Mouse (Mus musculus): ENCODE results near the gene Actr3b.
"Not testable (repeated sequence)": the region's sequence is repeated elsewhere in the genome, so short reads cannot be mapped to it uniquely, and the experiment has no call there.

Actr3b gene

DNA sequence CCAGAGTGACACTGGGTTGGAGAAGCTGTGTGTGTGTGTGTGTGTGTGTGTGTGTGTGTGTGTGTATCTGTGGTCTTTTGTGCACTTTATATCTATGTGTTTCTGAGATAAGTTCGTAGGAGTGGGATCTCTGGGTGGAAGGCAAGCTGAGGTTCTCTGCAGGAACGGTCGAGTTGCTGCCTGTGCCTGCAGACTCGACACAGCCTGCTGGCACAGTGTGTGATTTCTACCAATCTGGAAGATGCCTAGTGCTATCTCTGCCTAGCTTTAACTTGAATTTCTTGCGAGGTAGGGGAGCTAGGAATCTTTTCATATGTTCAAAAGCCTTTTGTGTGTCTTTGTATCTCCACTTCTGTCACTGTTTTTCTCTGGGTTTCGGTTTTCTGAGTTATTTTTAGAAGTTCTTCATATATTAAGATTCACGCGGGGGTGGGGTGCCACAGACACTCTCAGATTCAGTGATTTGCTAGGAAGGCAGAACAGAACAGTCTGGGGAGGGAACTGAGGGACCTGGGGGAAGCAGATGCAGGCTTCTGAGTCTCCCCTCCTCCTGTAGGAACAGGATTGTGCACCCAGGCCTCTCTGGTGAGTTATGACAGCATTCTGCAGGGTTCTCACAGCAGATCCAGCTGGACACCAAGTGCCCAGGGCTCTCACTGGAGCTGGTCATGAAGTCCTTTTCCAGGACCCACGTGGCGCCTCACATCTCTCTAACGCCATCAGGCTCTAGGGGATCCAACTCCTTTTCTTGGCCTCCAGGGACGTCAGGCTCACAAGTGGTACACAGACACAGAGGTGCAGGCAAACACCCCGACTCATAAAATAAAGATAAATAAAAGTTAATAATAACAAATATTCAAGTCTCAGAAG lies 14.4 kb downstream of the Actr3b start:
- no peak for DNase-seq (ENCODE audit: low read depth, low spot score)

DNA sequence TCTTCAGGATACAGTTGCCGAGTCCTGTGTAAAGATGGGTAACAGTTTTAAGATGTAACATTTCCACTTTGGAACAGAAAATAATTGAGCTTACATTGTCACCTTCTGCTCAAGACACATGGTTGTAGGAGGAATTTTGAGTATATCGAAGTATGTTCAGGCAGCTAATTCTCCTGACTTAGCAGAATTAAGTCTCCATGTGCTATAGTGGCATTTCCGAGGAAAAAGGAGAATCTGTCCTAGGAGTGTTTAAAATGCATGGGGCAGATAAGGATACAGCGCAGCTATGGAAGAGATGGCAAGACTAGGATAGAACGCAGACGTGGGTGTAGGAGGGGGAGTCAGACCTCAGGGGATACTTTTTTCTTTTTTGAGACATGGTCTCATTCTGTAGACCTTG lies 31.8 kb downstream of the Actr3b start:
- DNase-seq (ENCODE audit: low read depth, low spot score): no peak

DNA sequence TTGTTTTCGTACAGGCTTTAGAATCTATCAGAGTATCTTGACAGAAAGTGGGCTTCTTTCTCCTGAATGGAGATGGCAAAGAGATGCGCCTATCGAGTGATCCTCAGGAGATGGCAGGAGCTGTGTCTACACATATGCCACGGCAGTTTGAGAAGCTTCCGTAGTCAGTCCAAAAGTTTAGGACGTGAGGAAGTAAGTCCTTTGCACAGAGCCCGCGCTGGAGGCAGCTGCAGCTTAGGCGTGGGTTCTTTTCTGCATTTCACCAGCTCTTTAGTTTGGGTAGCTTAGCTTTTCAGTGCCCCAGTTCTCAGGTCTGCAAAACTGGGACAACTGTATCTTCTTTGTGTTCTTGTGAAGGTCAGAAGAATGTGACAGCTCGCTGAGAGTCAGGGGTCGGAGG lies 38.0 kb downstream of the Actr3b start:
- no peak for DNase-seq (ENCODE audit: low read depth, low spot score)

DNA sequence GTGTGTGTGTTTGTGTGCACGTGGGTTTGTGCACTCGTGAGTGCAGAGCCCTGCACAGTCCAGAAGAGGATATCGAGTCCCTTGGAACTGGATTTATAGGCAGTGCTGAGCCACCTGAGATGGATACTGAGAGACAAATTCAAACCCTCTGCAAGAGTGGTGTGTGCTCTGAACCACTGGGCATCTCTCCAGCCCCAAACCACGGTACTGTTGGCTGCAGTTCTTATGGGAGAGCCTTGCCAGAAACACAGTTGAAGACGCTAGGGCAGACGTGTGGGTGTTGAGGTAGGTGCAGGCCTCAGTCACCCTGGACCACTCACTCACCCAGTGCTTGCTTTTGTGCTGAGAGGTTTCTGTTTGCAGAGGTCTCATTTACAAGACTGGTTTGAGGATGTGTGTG lies 41.1 kb downstream of the Actr3b start:
- no peak for DNase-seq (ENCODE audit: low read depth, low spot score)

DNA sequence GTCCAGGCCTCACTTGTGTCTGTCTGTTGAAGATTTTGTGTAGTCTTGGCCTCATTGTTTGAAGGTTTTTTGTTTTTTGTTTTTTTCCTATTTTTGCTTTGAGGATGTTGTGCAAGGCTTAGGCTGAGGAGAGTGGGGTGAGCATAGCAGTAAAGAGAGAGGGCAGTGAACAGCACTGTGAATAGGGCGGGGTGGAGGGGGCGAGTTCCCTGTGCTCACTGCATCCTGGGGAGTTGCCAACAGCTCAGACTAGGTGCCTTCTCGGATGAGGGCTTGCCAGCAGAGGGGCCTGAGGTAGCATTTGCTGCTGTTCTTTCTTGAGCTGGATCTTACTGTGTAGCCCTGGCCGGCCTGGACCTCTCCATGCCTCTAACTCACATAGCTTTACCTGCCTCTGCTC lies 41.9 kb downstream of the Actr3b start:
- no peak for DNase-seq (ENCODE audit: low read depth, low spot score)

DNA sequence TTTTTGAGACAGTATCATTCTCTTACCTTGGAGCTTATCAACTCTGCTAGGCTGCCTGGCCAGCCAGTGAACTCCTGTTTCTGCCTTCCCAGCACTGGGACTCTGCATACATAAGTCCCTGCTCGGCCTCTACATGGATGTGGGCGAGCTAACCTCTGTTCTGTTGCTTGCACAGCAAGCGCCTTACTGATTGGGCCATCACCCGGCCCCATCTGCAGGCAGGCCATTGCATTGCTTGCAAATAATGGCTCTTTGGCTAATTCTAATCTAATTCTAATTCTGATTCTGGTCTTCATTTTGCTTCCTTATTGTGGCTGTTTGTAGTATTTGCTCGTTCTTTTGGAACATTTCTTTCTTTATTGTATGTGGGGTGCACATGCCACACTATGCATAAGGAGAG lies 44.8 kb downstream of the Actr3b start:
- DNase-seq (ENCODE audit: low read depth, low spot score): no peak

DNA sequence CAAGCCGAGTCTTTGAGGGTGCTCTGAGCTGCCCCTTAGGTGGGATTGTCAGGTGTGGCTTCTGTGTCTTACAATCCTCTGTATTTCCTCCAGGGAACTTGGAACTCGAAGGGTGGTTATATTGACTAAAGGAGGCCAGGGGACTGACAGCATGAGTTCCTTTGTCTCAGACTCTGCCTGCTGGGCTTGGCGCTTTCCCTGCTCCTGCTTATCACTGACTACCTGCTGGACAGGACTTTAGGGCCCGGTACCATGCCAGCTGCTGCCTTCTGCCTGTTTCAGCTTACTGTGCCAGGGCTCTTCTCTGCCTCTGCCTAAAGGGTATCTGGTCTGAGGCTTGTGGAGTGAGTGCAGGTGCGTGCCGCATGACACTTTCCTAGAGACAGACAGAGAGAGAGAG lies 53.1 kb downstream of the Actr3b start:
- no peak for DNase-seq (ENCODE audit: low read depth, low spot score)

DNA sequence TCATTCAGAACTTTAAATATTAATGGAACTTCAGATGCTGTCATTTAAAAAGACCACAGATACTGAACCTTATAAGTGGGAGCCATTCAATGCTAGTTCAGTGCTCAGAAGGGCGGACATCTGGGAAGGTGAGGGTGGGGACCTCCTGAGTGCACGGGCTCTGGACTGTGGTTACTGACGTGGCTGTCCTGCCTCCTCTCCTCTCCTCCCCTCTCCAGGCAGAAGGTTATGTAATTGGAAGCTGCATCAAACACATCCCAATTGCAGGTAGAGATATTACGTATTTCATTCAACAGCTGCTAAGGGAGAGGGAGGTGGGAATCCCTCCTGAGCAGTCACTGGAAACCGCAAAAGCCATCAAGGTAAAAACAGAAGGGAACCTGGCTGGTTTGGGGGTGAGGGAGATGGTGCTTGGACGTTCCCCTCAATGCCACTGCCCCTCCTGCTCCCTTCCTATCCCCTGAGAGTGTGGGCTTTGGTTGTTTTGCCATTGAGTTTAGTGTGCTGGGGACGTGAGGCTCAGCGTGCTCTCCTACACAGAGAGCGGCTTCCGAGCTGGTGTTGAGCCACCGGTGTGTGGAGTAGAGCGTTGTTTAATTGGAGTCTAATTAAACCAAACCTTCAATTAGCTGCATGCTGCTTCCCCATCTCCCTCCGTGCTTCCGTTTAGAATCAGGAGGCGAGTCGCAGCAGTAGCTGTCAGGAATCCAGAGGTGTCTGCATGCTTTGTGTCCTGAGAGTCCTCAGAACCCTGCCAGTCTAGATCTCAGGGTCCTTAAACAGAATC lies 69.7 kb downstream of the Actr3b start:
- no peak for DNase-seq (ENCODE audit: low read depth, low spot score)

DNA sequence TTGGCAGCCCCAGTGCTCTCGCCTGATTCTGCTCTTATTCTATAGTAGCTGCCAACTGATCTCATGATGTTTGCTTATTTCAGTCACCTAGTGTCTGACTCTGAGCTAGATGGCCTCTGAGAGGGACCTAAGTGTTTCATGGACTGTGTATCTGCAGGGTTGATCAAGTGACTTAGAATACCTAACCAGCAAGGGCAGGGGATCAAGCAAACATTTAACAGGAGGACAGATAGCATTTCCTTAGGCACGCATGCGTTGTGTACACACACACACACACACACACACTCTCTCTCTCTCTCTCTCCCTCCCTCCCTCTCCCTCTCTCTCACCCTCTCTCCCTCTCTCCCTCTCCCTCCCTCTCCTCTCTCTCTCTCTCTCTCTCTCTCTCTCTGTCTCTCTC lies 71.0 kb downstream of the Actr3b start:
- no peak for DNase-seq (ENCODE audit: low read depth, low spot score)

DNA sequence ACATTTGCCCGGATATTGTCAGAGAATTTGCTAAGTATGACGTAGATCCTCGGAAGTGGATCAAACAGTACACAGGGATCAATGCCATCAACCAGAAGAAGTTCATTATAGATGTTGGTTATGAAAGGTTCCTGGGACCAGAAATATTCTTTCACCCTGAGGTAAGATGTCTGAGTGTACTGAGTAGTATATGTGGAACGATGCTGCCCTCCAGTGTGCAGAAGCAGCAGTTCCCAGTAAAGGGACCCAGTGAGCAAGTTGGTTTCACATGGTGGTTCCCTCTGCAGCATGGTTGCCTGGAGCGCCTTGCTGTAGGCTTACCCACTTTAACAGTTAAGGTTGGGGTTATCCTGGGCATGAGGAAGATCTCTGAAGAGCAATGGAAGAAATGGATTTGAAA lies 71.8 kb downstream of the Actr3b start:
- DNase-seq (ENCODE audit: low read depth, low spot score): peak; percentile 29

DNA sequence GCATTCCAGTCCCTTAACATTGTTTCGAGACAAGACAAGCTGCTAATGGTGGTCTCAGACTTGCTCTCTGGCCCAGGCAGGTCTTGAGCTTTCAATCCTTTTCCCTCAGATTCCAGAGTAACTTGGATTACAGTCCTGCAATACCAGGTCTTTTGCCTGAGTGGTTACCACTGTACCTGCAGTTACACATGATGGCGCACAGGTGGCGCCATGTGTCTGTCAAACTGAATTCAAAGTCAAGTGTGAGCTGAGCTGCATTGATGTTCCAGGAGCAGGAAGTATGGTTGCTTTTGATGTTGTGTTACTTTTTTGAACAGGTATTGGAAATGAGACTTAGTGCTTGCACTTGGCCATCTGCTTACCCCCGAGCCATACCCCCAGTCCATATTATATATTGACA lies 79.6 kb downstream of the Actr3b start:
- peak; percentile 26 for DNase-seq (ENCODE audit: low read depth, low spot score)

DNA sequence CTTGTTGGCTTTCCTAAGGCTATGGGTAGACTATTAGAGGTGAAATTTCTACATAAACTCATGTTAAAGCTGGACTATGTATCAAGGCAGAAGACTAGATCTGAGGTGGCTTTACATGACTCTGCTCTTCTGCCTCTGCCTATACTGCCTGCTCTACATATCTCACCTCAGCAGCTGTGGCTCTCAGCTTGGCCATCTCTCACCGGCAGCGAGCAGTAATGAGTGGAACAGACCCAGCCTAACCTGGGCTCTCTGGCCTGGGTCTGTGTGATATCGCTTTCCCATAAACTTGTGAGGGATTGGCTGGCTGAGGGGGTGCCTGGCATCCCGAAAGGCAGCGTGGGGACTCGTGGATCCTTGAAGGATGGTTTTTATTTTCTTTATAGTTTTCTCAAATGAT lies 86.8 kb downstream of the Actr3b start:
- DNase-seq (ENCODE audit: low read depth, low spot score): no peak

DNA sequence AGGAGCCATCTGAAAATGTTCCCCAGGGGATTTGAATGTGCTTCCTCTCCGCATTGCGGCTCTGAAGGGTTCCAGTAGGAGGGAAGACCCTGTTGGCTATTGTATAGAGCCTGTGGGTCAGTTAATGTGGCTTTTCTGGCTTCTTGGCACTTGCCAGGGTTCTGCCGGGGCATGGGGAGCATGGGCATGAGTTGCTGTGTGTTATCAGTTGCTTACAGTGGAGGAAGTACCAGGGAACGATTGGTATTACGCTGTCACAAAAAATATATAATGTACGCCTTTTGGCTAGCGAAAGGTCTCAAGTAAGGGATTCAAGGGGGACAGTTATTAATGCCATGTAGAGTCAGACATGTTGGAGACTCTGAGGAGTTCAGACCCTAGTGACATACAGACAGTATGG lies 87.4 kb downstream of the Actr3b start:
- no peak for DNase-seq (ENCODE audit: low read depth, low spot score)

DNA sequence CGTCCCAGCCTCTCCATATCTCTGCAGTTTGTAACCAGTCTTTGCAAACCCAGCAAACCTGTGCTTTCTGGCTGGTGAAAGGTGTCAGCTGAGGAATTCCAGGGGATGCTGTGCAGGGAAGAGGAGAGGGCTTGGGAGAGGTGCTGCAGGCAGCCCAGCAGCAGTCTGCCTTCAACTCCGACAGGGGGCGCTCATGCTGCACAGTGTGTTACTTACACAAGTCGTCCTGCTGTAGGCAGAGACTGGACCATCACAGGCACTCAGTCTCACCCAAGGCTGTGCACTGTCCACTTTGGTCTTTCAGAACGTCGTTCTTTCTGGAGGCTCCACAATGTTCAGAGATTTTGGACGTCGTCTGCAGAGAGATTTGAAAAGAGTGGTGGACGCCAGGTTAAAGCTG lies 88.3 kb downstream of the Actr3b start:
- no peak for DNase-seq (ENCODE audit: low read depth, low spot score)

DNA sequence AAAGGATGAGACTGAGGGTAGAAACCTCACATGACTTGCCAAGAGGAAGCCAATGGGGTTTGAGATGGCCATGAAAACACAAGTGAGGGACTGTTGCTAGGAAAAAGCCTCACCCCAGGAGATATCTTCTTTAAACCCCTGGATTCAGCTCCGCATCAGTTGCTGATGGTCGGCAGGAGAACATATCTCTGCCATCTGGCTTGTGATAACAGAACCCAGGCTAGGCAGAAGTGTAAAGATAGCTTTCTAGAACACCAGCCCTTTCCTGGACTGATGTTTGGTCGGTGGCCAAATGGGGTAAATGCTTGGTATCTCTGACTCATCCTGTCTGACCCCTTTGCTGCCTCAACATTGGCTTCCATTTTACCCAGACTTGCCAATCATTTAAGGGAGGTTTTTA lies 106.4 kb downstream of the Actr3b start:
- DNase-seq (ENCODE audit: low read depth, low spot score): no peak

DNA sequence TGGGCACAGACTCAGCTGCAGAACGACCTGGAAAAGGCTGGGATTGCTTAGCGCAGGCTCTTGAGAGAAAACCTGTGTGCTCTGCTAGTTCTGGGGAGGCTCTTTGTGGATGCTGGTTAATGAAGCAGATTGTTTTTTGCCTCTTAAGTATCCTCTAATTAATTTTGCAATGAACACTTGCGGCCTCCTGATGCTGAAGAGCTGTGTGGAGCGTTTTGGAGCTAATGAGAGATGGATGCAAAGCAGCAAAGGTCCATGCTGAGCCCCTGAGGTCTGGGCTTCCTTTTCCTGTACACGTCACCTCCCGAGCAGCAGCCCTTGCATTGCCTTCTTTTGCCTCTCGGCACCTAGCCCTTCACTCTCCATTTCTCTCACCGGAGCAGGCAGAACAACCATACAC lies 110.1 kb downstream of the Actr3b start:
- DNase-seq (ENCODE audit: low read depth, low spot score): no peak

DNA sequence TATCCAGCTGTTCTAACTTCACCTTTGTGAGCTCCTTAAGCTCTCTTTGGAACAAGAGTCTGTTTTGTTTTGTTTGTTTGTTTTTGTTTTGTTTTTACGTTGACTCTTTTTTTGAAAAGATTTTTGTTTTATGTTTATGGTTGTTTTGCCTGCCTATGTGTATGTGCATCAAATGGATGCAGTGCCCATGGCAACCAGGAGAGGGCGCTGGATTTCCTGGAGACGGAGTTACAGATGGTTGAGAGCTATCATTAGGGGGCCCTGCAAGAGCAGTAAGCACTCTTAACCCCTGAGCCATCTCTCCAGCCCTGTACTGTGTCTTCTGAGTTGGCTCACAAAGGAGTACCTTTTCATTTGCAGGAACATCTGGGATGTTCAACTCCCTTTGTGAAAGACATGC lies 110.8 kb downstream of the Actr3b start:
- no peak for DNase-seq (ENCODE audit: low read depth, low spot score)

DNA sequence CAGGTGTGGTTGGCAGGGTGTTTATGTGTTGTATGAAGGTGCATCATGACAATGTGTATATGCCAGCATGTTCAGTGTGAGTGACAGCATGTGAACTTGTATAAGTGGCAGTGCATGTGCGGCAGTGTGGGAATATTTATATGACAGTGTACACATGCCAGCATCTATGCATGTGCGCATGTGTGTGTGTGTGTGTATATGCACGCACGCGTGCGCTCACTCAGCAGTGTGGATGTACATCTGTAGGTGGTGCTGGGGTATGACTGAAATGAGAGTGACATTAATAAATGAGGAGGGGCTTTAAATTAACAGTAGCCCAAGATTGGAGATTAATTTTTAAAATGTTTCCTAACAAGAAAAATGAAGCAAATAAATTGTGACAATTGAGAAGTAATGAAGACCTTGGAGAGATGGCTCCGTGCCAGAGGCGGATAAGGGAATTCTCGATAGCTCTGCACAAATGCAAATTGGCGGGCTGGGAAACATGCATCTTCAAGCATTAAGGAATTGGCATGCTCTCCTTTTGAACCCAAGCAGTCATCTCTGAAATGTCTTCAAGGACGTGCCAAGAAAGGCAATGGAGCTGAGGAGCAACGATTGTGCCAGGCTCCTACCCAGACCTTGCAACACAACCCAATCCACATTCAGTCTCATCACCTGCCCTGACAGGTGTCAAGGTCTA lies 111.7 kb downstream of the Actr3b start:
- DNase-seq (ENCODE audit: low read depth, low spot score): no peak

DNA sequence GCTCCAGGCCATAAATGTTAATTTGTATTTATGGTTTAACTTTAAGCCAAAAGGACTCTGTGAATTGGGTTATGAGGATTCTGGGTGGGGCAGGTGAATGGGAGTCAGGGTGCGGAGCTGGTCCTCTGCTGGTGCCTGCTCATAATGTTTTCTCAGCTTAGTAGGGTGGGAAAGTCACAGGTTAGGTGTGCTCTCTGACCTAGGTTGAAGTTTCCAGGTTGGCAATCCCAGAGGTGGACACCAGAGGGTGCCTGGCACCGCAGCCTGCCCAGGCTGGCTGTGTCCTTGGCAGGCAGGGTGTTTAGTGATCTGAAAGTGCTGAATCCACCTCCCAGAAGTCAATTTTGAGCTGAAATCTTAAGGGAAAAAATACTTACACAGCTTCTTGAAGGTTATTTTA lies 113.2 kb downstream of the Actr3b start:
- no peak for DNase-seq (ENCODE audit: low read depth, low spot score)

DNA sequence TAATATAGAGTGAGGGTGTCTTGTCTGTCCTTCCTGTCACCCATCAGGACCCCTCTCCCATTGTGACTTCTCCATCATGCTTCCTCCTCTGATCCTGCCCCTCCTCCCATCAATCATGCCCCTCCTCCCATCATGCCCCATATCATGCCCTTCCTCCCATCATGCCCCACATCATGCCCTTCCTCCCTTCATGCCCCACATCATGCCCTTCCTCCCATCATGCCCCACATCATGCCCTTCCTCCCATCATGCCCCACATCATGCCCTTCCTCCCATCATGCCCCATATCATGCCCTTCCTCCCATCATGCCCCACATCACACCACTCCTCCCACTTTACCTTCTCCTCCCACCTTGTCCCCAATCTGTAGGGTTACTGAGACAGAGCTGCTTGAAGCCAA lies 116.1 kb downstream of the Actr3b start:
- DNase-seq (ENCODE audit: low read depth, low spot score): not testable (repeated sequence)

DNA sequence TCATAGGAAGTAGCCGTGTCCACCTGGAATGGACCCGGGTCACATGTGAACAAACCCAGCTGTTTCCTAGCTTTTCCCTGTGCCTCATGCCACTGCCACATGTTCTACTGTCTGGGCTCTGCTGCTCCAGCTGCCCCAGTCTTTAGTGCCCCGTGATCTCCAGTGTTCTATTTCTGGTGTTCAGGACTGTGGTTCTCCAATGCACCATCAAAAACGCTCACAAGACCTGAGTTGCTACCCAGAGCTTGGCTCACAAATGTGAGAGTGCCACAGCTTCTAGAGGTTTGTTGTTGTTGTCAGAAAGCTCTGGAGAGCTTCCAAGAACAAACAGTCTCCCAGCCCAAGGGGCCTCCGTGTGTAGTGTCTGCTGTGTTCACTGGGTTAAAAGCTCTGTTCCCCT lies 117.5 kb downstream of the Actr3b start:
- DNase-seq (ENCODE audit: low read depth, low spot score): no peak

DNA sequence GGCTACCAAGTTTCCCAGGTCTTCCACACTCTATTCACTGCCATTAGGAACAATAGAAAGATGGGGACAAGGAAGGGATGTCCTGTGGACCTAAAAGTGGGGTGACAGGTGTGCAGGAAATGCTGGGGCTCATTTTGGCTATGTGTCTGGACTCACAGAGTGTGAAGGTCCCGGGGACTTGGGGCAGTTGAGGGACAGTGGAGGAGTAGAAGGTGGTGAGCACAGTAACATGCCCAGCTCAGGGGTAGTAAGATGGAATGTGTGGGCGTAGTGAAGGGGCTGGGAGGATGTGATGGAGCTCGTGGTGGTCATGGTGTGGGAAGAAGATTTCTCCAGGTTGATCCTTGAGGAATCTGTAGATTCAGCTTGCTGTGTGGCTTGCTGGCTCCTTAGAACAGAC lies 118.2 kb downstream of the Actr3b start:
- no peak for DNase-seq (ENCODE audit: low read depth, low spot score)

DNA sequence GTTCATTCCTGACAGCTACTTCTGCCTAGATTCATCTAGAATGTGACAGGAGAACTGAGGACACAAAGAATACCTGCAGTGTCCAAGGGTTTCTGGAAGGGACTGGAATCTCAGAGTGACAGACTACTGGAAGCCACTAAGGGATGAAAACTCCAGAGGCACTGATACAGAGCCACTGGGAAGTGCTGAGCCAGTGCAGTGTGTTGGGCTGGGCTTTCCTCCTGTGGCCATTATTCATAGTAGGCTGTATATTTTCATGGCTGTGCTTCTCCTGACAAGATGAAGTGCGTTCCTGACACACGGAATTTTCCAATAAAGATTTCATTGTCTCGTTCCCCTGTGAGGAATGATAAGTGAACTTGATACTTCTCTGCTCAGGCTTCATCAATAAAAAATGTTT lies 126.9 kb downstream of the Actr3b start:
- DNase-seq (ENCODE audit: low read depth, low spot score): no peak
